Mouse (Mus musculus) mature B cell (primary cell): ENCODE data around the gene Tnrc6b.

Source experiments
- in situ Hi-C: fragments of 300-500 bp; cut with MboI; formaldehyde crosslinking; loops from 2 replicates; pipeline ENCODE4 v1.14.3; 2019

Tnrc6b gene

GRCm38 (mm10) chr15:80701481-80702257 is 9.4 kb upstream of the Tnrc6b start:
- in situ Hi-C loops = no loop called here

GRCm38 (mm10) chr15:80702910-80703309 is 8.2 kb upstream of the Tnrc6b start:
- in situ Hi-C loops = no loop called here

- in situ Hi-C loops = no loop called here
Observed at GRCm38 (mm10) chr15:80703495-80703894, 7.6 kb upstream of the Tnrc6b start.

GRCm38 (mm10) chr15:80704267-80704666 is 6.8 kb upstream of the Tnrc6b start:
- in situ Hi-C loops = no loop called here

GRCm38 (mm10) chr15:80705828-80706549 is 5.1 kb upstream of the Tnrc6b start:
- in situ Hi-C loops = loop anchor here (5.0 kb wide), 1 partner anchor 434 kb away; no protein-coding TSS in a partner anchor

- in situ Hi-C loops = loop anchor here (5.0 kb wide), 1 partner anchor 434 kb away; no protein-coding TSS in a partner anchor
Observed at GRCm38 (mm10) chr15:80706596-80706995, 4.5 kb upstream of the Tnrc6b start.

- in situ Hi-C loops = loop anchor here (5.0 kb wide), 1 partner anchor 435 kb away; no protein-coding TSS in a partner anchor
Observed at GRCm38 (mm10) chr15:80707088-80707487, 4.0 kb upstream of the Tnrc6b start.

GRCm38 (mm10) chr15:80709593-80709992 is 1.5 kb upstream of the Tnrc6b start:
- in situ Hi-C loops = loop anchor here (5.0 kb wide), 1 partner anchor 437 kb away; no protein-coding TSS in a partner anchor

GRCm38 (mm10) chr15:80710257-80710607 is 881 bp upstream of the Tnrc6b start:
- in situ Hi-C loops = no loop called here

- in situ Hi-C loops = no loop called here
Observed at GRCm38 (mm10) chr15:80711401-80712151, 463 bp downstream of the Tnrc6b start.

GRCm38 (mm10) chr15:80714299-80714698 is 3.2 kb downstream of the Tnrc6b start:
- in situ Hi-C loops = no loop called here

GRCm38 (mm10) chr15:80716631-80717135 is 5.6 kb downstream of the Tnrc6b start:
- in situ Hi-C loops = no loop called here

- in situ Hi-C loops = no loop called here
Observed at GRCm38 (mm10) chr15:80717431-80717830, 6.3 kb downstream of the Tnrc6b start.

GRCm38 (mm10) chr15:80720249-80720648 is 9.1 kb downstream of the Tnrc6b start:
- in situ Hi-C loops = no loop called here

GRCm38 (mm10) chr15:80721861-80722260 is 10.7 kb downstream of the Tnrc6b start:
- in situ Hi-C loops = no loop called here

GRCm38 (mm10) chr15:80722366-80722765 is 11.3 kb downstream of the Tnrc6b start:
- in situ Hi-C loops = no loop called here

- in situ Hi-C loops = no loop called here
Observed at GRCm38 (mm10) chr15:80729477-80729876, 18.4 kb downstream of the Tnrc6b start.

- in situ Hi-C loops = no loop called here
Observed at GRCm38 (mm10) chr15:80731043-80731442, 19.9 kb downstream of the Tnrc6b start.

GRCm38 (mm10) chr15:80731511-80731910 is 20.4 kb downstream of the Tnrc6b start:
- in situ Hi-C loops = no loop called here

GRCm38 (mm10) chr15:80732266-80733030 is 21.3 kb downstream of the Tnrc6b start:
- in situ Hi-C loops = no loop called here

GRCm38 (mm10) chr15:80735300-80735699 is 24.2 kb downstream of the Tnrc6b start:
- in situ Hi-C loops = no loop called here
